Mouse (Mus musculus): ENCODE data around the gene Eipr1. TPM values are rescaled to one million over a fixed set of nuclear protein-coding genes. Genes with fewer than 3 reads are reported as not detected.
"Not testable (repeated sequence)": the region's sequence is repeated elsewhere in the genome, so short reads cannot be mapped to it uniquely, and the experiment has no call there.

Eipr1 gene
- total RNA-seq, 2 experiments from 2014 or later, result 11.8 to 13.4 TPM

DNA sequence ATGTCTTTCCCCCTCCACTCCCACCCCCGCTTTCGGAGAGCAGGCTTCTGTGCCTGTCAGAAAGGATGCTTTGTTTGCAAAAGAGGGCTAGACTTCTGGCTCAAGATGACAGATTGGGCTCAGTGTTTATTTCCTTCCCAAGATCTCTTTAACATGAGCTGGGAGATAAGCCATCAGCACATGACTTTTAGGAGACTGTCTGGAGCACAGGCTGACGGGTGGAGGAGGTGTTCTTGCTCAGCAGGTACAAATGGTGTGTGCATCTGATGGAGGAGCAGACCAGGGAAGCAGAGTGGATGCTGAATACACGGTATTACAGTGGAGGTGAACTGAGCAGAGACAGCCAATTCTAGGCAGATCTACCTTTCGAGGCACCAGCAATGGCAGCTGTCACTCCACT is 139.9 kb downstream of the Eipr1 start:
- DNase-seq, result no peak

GRCm38 (mm10) chr12:28896577-28896976 is 145.0 kb downstream of the Eipr1 start:
- DNase-seq, result no peak

DNA sequence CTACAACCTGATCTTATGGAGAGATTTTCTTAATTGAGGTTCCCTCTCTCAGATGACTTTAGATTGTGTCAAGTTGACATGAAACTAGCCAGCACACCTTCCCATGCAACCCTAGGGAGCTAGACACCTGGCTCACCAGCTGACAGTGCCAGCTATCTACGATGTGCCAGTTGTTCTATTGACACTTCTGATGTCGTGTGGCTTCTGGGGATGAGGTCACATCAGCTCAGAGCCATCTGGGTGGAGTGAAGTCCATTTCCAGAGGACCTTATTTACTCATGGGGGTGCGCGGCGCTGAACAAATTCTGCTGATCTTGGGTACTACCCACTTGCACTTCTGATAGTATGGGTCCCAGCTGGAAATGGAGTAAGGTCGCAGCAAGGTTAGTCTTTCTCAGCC is 146.7 kb downstream of the Eipr1 start:
- no peak for DNase-seq

DNA sequence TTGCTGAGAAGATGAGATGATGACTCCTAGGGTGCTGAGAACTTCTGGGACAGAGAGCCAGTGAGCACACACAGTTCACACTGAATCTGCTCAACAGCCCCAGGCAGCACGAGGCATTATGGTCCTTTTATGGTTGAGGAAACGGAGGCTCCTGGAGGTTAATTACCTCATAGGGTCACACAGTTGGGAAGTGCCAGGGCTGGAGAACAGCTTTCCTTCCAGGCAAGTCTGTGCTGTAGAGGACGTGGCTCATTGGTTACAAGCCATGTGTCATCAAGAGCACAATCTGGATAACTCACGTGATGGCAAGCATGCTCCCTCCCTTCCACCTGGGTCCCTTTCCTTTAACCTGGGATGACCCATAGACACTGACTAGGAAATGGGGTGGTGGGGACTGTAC is 148.1 kb downstream of the Eipr1 start:
- no peak for DNase-seq

DNA sequence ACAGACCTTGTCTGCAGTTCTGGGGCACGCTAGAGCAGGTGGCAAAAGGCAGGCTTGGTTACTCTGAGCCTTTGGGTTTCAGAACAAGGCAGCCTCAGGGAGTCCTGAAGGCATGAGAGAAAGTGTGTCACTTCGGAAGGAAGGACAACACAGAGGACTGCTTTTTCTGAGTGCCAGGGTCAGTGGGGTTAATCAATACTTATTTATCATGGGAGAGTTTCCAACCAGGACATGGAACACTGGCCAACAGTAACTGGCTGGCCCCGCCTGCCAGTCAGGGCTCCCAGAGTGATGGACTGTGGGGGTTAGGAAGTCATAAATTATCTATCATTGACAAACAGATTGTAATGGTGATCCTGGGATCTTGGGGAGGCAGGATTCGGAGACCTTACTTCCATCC is 148.7 kb downstream of the Eipr1 start:
- DNase-seq, result no peak

- no peak for DNase-seq
Observed at GRCm38 (mm10) chr12:28902132-28902531, 150.5 kb downstream of the Eipr1 start.

DNA sequence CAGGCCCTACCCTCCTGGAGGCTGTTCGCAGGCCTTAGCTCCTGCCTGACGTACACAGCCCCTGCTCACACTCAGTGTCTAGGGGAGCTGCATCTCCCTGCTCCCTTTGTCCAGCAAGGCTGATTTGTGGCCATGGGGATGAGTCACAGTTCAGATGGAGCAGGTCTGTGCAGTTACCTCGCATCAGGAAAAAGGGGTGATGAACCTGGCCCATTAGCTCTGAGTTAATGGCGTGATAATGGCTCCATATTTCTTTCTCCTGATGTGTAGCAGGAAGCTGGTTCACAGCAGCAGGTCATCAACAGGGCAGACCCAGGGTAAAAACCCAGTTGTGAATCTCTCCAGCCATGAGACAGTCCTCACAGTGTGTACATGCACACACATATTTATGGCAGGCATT is 151.5 kb downstream of the Eipr1 start:
- DNase-seq, result no peak

- DNase-seq, result no peak
Observed at GRCm38 (mm10) chr12:28905486-28905885, 153.9 kb downstream of the Eipr1 start.

GRCm38 (mm10) chr12:28906016-28906415 is 154.4 kb downstream of the Eipr1 start:
- DNase-seq, result no peak

DNA sequence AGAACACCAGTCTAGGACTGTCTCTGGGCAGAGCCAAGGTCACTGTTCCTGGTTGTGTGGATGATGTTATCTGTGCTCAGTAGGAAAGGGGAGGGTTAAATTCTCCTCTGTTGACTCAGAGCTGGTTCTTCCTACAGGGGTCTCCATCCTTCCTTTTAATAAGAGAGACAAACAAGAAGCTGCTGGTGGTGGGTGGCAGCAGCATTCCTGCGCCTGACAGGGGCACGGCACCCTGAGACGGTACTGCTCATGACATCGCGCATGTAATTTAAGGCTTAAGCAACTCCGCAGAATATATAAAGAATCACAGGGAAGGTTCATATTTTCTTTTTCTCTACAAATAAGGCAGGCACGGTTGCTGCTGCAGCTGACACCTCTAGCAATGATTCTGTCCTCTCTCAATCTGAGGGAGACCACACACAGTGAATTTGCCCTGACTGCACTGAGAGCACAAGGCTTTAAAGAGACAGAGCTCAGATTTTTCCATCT is 155.2 kb downstream of the Eipr1 start:
- DNase-seq, result no peak

DNA sequence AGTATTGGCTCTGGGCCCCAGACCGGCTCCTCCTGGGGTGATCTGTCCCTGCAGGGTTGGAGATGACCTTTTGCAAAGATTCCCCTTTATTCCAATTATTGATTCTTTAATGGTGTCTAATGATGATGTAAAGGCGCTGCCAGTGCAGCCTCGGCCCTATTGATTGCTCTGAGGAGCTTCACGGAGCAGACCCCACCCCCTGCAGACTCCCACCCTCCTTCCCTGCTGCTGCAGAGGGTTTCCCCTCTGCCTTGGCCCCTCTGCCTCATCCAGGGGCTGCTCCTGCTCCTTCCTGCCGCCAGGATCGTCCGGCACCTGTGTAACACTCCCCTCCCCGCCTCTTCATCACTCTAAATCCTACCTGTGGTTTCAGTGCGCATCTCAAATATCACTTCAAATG is 156.2 kb downstream of the Eipr1 start:
- no peak for DNase-seq

- no peak for DNase-seq
Observed at GRCm38 (mm10) chr12:28909851-28910250, 158.2 kb downstream of the Eipr1 start.

GRCm38 (mm10) chr12:28910568-28910967 is 159.0 kb downstream of the Eipr1 start:
- DNase-seq, result no peak

- DNase-seq, result no peak
Observed at GRCm38 (mm10) chr12:28912351-28912936, 160.8 kb downstream of the Eipr1 start.

DNA sequence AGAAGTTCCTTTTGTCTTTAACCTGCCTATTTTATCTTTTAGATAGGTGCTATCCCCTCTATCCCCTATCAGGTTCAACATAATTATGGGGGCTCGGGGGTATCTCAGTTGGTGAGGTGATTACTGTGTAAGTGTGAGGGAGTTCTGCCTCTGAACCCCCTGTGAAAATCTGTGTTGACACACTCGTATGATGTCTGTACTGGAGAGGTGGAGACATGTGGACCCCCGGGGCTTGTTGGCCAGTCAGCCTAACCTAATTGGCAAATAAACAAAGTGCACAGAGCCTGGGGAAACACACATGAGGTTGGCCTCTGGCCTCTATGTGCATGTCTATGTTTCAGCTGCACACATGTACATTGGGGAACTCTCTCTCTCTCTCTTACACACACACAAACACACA is 161.5 kb downstream of the Eipr1 start:
- DNase-seq, result no peak

GRCm38 (mm10) chr12:28914056-28914455 is 162.5 kb downstream of the Eipr1 start:
- DNase-seq, result not testable (repeated sequence)

Other genes starting within 250 kb of the Eipr1 start
- gene Dcdc2c, start 199.4 kb upstream of the Eipr1 start, total RNA-seq (2021), result under 1 TPM in 1 of 2 experiments, not detected in 1; 0.18 TPM
- not detected for gene Allc, start 169.3 kb upstream of the Eipr1 start, total RNA-seq (2021)
- gene Colec11, start 128.4 kb upstream of the Eipr1 start, total RNA-seq (2021), result 10 to 100 TPM; 16.4 to 16.9 TPM
- 100 to 1,000 TPM; 469 to 537 TPM for gene Rps7, start 115.8 kb upstream of the Eipr1 start, total RNA-seq (2021)
- 1 to 10 TPM; 9.0 to 9.4 TPM for gene Rnaseh1, start 102.2 kb upstream of the Eipr1 start, total RNA-seq (2021)
- 10 to 100 TPM; 27.5 to 31.5 TPM for gene Adi1, start 76.6 kb upstream of the Eipr1 start, total RNA-seq (2021)
- gene Trappc12, start 1.3 kb upstream of the Eipr1 start, total RNA-seq (2021), result 10 to 100 TPM; 24.7 to 25.8 TPM

All from heart, postnatal 4 days (tissue).